Mouse (Mus musculus): Measurements from ENCODE around the gene Slc25a10. TPM values are rescaled to one million over a fixed set of nuclear protein-coding genes. Genes with fewer than 3 reads are reported as not detected.

Slc25a10 gene
- total and polyA plus RNA-seq, 3 experiments = 52.0 to 53.6 TPM; not detected in 1

DNA sequence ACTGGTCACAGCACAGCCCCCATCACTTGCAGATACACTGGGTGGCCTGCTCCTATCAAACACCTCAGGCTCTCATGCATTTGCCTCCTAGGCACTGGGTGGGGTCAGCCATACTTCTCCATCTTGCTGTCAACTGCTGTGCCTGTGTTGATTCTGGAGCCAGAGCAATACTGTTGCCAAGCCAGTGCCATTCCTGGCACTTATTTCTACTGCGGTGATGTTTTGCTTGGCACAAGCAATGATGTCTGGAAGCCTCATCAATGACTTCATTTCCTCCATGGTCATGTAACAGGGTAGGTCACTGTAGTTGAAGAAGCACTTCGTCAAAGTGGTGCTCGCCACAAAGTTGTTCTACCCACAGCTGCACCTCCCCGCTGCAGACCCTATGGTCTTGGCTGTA lies 26.1 kb upstream of the Slc25a10 start:
- no peak for TF ChIP-seq CTCF (IDR thresholded peaks at IDR 0.05 in 2 of 3, conservative IDR thresholded peaks at IDR 0.05 in 1 of 3; ENCODE audit: control insufficient read depth in 1 of 3, insufficient read depth in 1 of 3, low read depth in 2 of 3, low read length in 3 of 3, poor library complexity in 1 of 3, severe bottlenecking in 1 of 3)
- no peak overlapping the region for H3K4me3 ChIP-seq (ENCODE audit: control insufficient read depth in 1 of 2, insufficient read depth in 1 of 2, low read depth in 2 of 2, low read length in 2 of 2)
- H3K9me3 ChIP-seq (replicated peaks; ENCODE audit: insufficient read depth, low read length) = no peaks in the 10 kb centered on the region
- H3K27me3 ChIP-seq (ENCODE audit: control insufficient read depth in 1 of 2, insufficient read depth in 2 of 2, low read length in 2 of 2) = no peaks in the 10 kb centered on the region
- no peak overlapping the region for H3K27ac ChIP-seq (ENCODE audit: control insufficient read depth, low read depth, low read length)
- peaks cover 8 to 12% of the 10 kb centered on the region in 2 experiments for H3K4me1 ChIP-seq (ENCODE audit: control insufficient read depth in 1 of 2, insufficient read depth in 2 of 2, low read length in 2 of 2)
- DNase-seq (ENCODE audit: low read depth, low spot score) = no peak
- H3K79me2 ChIP-seq (ENCODE audit: control insufficient read depth, insufficient read depth, low read length, poor library complexity) = peaks cover 21% of the 10 kb centered on the region
- H3K36me3 ChIP-seq (ENCODE audit: control insufficient read depth in 1 of 2, insufficient read depth in 2 of 2, low read length in 2 of 2) = peaks cover 3 to 11% of the 10 kb centered on the region in 2 experiments; a peak in 2 of 4 replicates
- no peak overlapping the region for H3K9ac ChIP-seq (ENCODE audit: control insufficient read depth, low read depth, low read length, poor library complexity, severe bottlenecking)

DNA sequence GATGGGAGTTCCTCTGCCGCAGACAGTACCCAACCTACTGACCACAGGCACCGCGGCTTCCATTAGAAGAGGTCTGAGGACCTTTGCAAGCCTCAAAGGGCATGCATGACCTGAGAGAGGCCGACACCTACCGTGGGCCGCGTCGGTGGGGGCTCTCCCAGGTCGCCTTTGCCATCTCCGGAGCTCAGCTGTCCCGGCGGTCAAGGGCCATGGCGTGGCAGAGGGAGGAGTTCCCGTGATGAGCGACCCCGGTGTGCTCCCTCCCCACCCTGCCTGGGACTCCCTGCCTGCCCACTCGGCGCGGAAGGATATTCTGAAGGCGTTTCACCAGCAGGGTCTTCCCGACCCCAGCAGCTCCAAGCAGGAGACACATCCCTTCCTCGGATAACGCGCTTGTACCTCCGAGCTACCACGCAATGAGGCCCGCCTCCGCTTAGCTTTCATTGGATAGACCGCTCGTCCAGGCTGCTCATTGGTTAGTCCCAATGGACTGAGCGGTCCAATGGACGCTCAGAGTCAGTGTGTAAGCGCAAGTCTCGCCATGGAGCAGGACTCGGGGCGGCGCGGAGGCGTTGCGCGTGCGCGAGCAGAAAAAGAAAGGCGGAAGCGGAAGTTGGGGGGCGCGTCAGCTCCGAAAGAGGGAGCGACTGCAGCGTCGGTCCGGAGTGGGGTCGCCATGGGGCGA lies 24.4 kb upstream of the Slc25a10 start, which contains the start of gene Arl16:
TSS of gene Arl16 (minus strand) at position 557 of the 685 bp plus-strand sequence.
- Histone ChIP-seq H3K36me3 (ENCODE audit: control insufficient read depth in 1 of 2, insufficient read depth in 2 of 2, low read length in 2 of 2) (peaks cover 0 to 11% of the 10 kb centered on the region in 2 experiments; a peak in 2 of 4 replicates), H3K9ac (ENCODE audit: control insufficient read depth, low read depth, low read length, poor library complexity, severe bottlenecking) (peak within 1 kb of the TSS; percentile 87), H3K27ac (ENCODE audit: control insufficient read depth, low read depth, low read length) (peak within 1 kb of the TSS; percentile 25; the same call in 1 of the 2 replicates), H3K9me3 (replicated peaks; ENCODE audit: insufficient read depth, low read length) (no peaks in the 10 kb centered on the region), H3K4me1 (ENCODE audit: control insufficient read depth in 1 of 2, insufficient read depth in 2 of 2, low read length in 2 of 2) (peaks cover 8 to 12% of the 10 kb centered on the region in 2 experiments), H3K27me3 (ENCODE audit: control insufficient read depth in 1 of 2, insufficient read depth in 2 of 2, low read length in 2 of 2) (no peaks in the 10 kb centered on the region), H3K4me3 (ENCODE audit: control insufficient read depth in 1 of 2, insufficient read depth in 1 of 2, low read depth in 2 of 2, low read length in 2 of 2) (peak within 1 kb of the TSS; percentile 83 to 87), H3K79me2 (ENCODE audit: control insufficient read depth, insufficient read depth, low read length, poor library complexity) (peaks cover 16% of the 10 kb centered on the region)
- DNase-seq (ENCODE audit: low read depth, low spot score) = peak; percentile 100
- TF ChIP-seq TAL1 (IDR thresholded peaks at IDR 0.05; ENCODE audit: low read length) = no peak
- TF ChIP-seq USF1 (IDR thresholded peaks at IDR 0.05; ENCODE audit: low read depth, low read length) = peak; percentile 36; the same call in 1 of the 2 replicates
- TF ChIP-seq TBP (IDR thresholded peaks at IDR 0.05; ENCODE audit: low read depth, low read length) = peak; percentile 85
- TF ChIP-seq RCOR1 (IDR thresholded peaks at IDR 0.05; ENCODE audit: low read depth, low read length) = peak; percentile 13; the same call in 1 of the 2 replicates
- peak; percentile 95 for TF ChIP-seq MAZ (IDR thresholded peaks at IDR 0.05; ENCODE audit: low read depth, low read length)
- peak; percentile 51 for TF ChIP-seq TCF12 (IDR thresholded peaks at IDR 0.05; ENCODE audit: low read depth, low read length)
- TF ChIP-seq POLR2AphosphoS5 (IDR thresholded peaks at IDR 0.05; ENCODE audit: borderline replicate concordance, low read depth, low read length) = no peak
- no peak; a peak in 1 of 4 replicates for TF ChIP-seq EP300 (IDR thresholded peaks at IDR 0.05; ENCODE audit: low read depth in 1 of 2, low read length in 2 of 2)
- peak; percentile 100; the same call in 1 of the 2 replicates for TF ChIP-seq NRF1 (IDR thresholded peaks at IDR 0.05; ENCODE audit: insufficient read depth, low read depth, low read length, poor library complexity, severe bottlenecking)
- TF ChIP-seq MAX (IDR thresholded peaks at IDR 0.05; ENCODE audit: low read length) = peak; percentile 84; the same call in 1 of the 2 replicates
- no peak for TF ChIP-seq BHLHE40 (IDR thresholded peaks at IDR 0.05; ENCODE audit: borderline replicate concordance, low read depth, low read length)
- TF ChIP-seq CHD1 (IDR thresholded peaks at IDR 0.05; ENCODE audit: low read depth, low read length) = 0 out of 2 replicates have a peak, but pooled peaks have one; percentile 29
- peak; percentile 86 for TF ChIP-seq ZMIZ1 (IDR thresholded peaks at IDR 0.05; ENCODE audit: low read depth, low read length)
- no peak; the same call in 1 of the 2 replicates for TF ChIP-seq E2F4 (IDR thresholded peaks at IDR 0.05; ENCODE audit: borderline replicate concordance, low read depth, low read length)
- TF ChIP-seq CTCF (IDR thresholded peaks at IDR 0.05 in 2 of 3, conservative IDR thresholded peaks at IDR 0.05 in 1 of 3; ENCODE audit: control insufficient read depth in 1 of 3, insufficient read depth in 1 of 3, low read depth in 2 of 3, low read length in 3 of 3, poor library complexity in 1 of 3, severe bottlenecking in 1 of 3) = no peak
- TF ChIP-seq NELFE (IDR thresholded peaks at IDR 0.05; ENCODE audit: low read depth, low read length) = peak; percentile 95
- no peak for TF ChIP-seq GATA1 (IDR thresholded peaks at IDR 0.05; ENCODE audit: low read depth, low read length)
- peak; percentile 42; the same call in 1 of the 2 replicates for TF ChIP-seq ETS1 (IDR thresholded peaks at IDR 0.05; ENCODE audit: low read depth, low read length)
- TF ChIP-seq UBTF (IDR thresholded peaks at IDR 0.05; ENCODE audit: borderline replicate concordance, insufficient read depth, low read depth, low read length) = no peak
- peak; percentile 100 for TF ChIP-seq ELF1 (IDR thresholded peaks at IDR 0.05; ENCODE audit: low read depth, low read length)
- TF ChIP-seq GABPA (IDR thresholded peaks at IDR 0.05; ENCODE audit: low read depth, low read length) = no peak
- TF ChIP-seq ZKSCAN1 (IDR thresholded peaks at IDR 0.05; ENCODE audit: low read depth, low read length) = 0 out of 2 replicates have a peak, but pooled peaks have one; percentile 9
- peak; percentile 88 to 97 for TF ChIP-seq POLR2A (IDR thresholded peaks at IDR 0.05; ENCODE audit: control insufficient read depth in 1 of 2, insufficient read depth in 1 of 2, low read depth in 1 of 2, low read length in 2 of 2, poor library complexity in 1 of 2)
- peak; percentile 68; the same call in 1 of the 2 replicates for TF ChIP-seq KAT2A (conservative IDR thresholded peaks at IDR 0.05; ENCODE audit: low read depth, low read length)
- no peak for TF ChIP-seq ZNF384 (IDR thresholded peaks at IDR 0.05; ENCODE audit: low read depth, low read length)
- TF ChIP-seq MXI1 (IDR thresholded peaks at IDR 0.05; ENCODE audit: low read depth, low read length) = peak; percentile 89
- TF ChIP-seq SIN3A (IDR thresholded peaks at IDR 0.05; ENCODE audit: low read length) = peak; percentile 98
- TF ChIP-seq RAD21 (IDR thresholded peaks at IDR 0.05; ENCODE audit: low read depth, low read length) = no peak
- no peak for TF ChIP-seq MAFK (IDR thresholded peaks at IDR 0.05; ENCODE audit: borderline replicate concordance, low read depth, low read length)

Data from MEL (cell line).